Comparison of ENCODE assay signal across 33 mouse cellular contexts in the genomic region with DNA sequence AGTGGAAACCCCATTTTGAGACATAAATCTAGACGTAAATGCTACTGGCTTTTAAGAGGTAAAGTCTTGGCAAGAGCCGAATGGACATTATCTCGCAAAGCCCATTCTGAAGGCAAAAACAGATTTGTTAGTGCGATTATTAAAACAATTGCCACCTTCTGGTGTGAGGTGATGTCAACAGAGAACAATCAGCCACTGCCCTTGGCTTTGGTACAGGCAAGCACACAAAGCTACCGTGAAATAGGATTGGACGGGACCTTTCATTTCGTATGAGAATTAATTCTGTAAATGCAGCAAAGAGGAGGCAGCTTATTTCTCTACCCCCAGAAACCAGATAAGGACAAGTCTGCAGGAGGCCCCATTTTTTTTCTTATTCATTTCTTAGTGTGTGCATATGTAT. TPM values are rescaled to one million over a fixed set of nuclear protein-coding genes. Genes with fewer than 3 reads are reported as not detected.
A peak's percentile ranks its signal among the peaks of the same experiment; 100 is the strongest.
DNase-seq lines count a peak whose midpoint lies in the region; ATAC-seq and TF ChIP-seq lines count a peak whose summit lies in the region.
"Had no signal": no experiment of that assay in that cellular context is flagged by ENCODE, and none has a peak within 500 bp of the region (broad histone marks: within the 10 kb centered on the region; RNA-seq: fewer than 3 reads in every experiment).

No protein-coding gene starts in this region.

- peak; percentile 35 for DNase-seq in embryo, embryonic 10.5 days (ENCODE audit: low spot score)
- no peak for DNase-seq in embryo, embryonic 10 days (ENCODE audit: low spot score)
- peak; percentile 43 for DNase-seq in midbrain, embryonic 10.5 days (ENCODE audit: low spot score)
- peak; percentile 21 for DNase-seq in midbrain, postnatal 0 days (ENCODE audit: low spot score)
- no peak for DNase-seq in cerebellum, postnatal 14 days
- no peak for DNase-seq in adrenal gland, postnatal 36 days
- DNase-seq: adrenal gland, postnatal 14 days; cerebellum, adult 2 months; forebrain, postnatal 0 days; heart, adult 2 months; heart, postnatal 14 days; kidney, adult 8-10 months; kidney, postnatal 4 days; layer of hippocampus, postnatal 36 days; liver, embryonic 13.5 days; lung, adult 18-20 months; lung, postnatal 4 days; right cerebral cortex, adult 18-20 months; spleen, adult 18-20 months; thymus, postnatal 25 days had no signal

- H3K36me3 ChIP-seq in midbrain, embryonic 10.5 days = no peaks in the 10 kb centered on the region
- no peaks in the 10 kb centered on the region for H3K36me3 ChIP-seq in midbrain, embryonic 15.5 days (replicated peaks)
- H3K36me3 ChIP-seq in midbrain, postnatal 0 days (ENCODE audit: insufficient read depth, low read length) = no peaks in the 10 kb centered on the region
- H3K36me3 ChIP-seq: embryonic facial prominence, embryonic 12.5 days; G1E; hindbrain, embryonic 10.5 days; intestine, embryonic 15.5 days; limb, embryonic 10.5 days; limb, embryonic 15.5 days; liver, embryonic 13.5 days; neural tube, embryonic 15.5 days had no signal

- peak overlapping the region; percentile 70; the same call in 1 of the 2 replicates for H3K27ac ChIP-seq in midbrain, embryonic 10.5 days (replicated peaks)
- no peak overlapping the region for H3K27ac ChIP-seq in midbrain, embryonic 15.5 days
- no peak overlapping the region for H3K27ac ChIP-seq in midbrain, postnatal 0 days (ENCODE audit: low read depth, low read length)
- H3K27ac ChIP-seq: embryonic facial prominence, embryonic 12.5 days; heart, adult 2 months; hindbrain, embryonic 10.5 days; intestine, embryonic 15.5 days; kidney, postnatal 0 days; limb, embryonic 10.5 days; limb, embryonic 15.5 days; liver, embryonic 13.5 days; neural tube, embryonic 15.5 days had no signal

- no peaks in the 10 kb centered on the region for H3K9me3 ChIP-seq in midbrain, embryonic 10.5 days (replicated peaks)
- no peaks in the 10 kb centered on the region for H3K9me3 ChIP-seq in midbrain, embryonic 15.5 days
- no peaks in the 10 kb centered on the region for H3K9me3 ChIP-seq in midbrain, postnatal 0 days (ENCODE audit: low read length)
- H3K9me3 ChIP-seq: embryonic facial prominence, embryonic 12.5 days; hindbrain, embryonic 10.5 days; intestine, embryonic 15.5 days; limb, embryonic 10.5 days; limb, embryonic 15.5 days; liver, embryonic 13.5 days; neural tube, embryonic 15.5 days had no signal

- peaks cover 57% of the 10 kb centered on the region for H3K4me1 ChIP-seq in midbrain, embryonic 10.5 days
- H3K4me1 ChIP-seq in midbrain, embryonic 15.5 days = peaks cover 7% of the 10 kb centered on the region; the same call in 1 of the 2 replicates
- H3K4me1 ChIP-seq in midbrain, postnatal 0 days (ENCODE audit: insufficient read depth, low read length) = no peaks in the 10 kb centered on the region
- H3K4me1 ChIP-seq: embryonic facial prominence, embryonic 12.5 days; intestine, embryonic 15.5 days; liver, embryonic 13.5 days; megakaryocyte, embryonic 14.5 days; neural tube, embryonic 15.5 days had no signal

- no peak for TF ChIP-seq CTCF in midbrain, postnatal 0 days (IDR thresholded peaks at IDR 0.05)

- no peak overlapping the region for H3K9ac ChIP-seq in midbrain, embryonic 15.5 days
- H3K9ac ChIP-seq in midbrain, postnatal 0 days (replicated peaks; ENCODE audit: low read length, poor library complexity, severe bottlenecking) = no peak overlapping the region
- H3K9ac ChIP-seq: embryonic facial prominence, embryonic 12.5 days; forebrain, postnatal 0 days; intestine, embryonic 15.5 days; limb, embryonic 15.5 days; liver, embryonic 13.5 days; neural tube, embryonic 15.5 days had no signal

- H3K27me3 ChIP-seq in midbrain, embryonic 10.5 days (ENCODE audit: low read depth, poor library complexity, severe bottlenecking) = peaks cover 8% of the 10 kb centered on the region
- no peaks in the 10 kb centered on the region for H3K27me3 ChIP-seq in midbrain, embryonic 15.5 days (replicated peaks)
- H3K27me3 ChIP-seq in midbrain, postnatal 0 days (ENCODE audit: insufficient read depth, low read length) = no peaks in the 10 kb centered on the region
- H3K27me3 ChIP-seq: embryonic facial prominence, embryonic 12.5 days; intestine, embryonic 15.5 days; limb, embryonic 15.5 days; liver, embryonic 13.5 days; megakaryocyte, embryonic 14.5 days; neural tube, embryonic 15.5 days had no signal

- 43% methylated on average over 7 of the region's 7 CpGs for WGBS in midbrain, embryonic 10.5 days
- 21% methylated on average over 7 of the region's 7 CpGs for WGBS in midbrain, embryonic 15.5 days
- WGBS in midbrain, postnatal 0 days = 29% methylated on average over 7 of the region's 7 CpGs

- ATAC-seq in midbrain, embryonic 15.5 days (replicated peaks) = no peak; the same call in 1 of the 2 replicates
- no peak for ATAC-seq in midbrain, postnatal 0 days (ENCODE audit: low FRiP score)
- ATAC-seq: forebrain, postnatal 0 days; hindbrain, embryonic 16.5 days; intestine, embryonic 15.5 days; lung, postnatal 0 days; Patski had no signal

- no peak overlapping the region for H3K4me2 ChIP-seq in midbrain, embryonic 15.5 days
- no peak overlapping the region for H3K4me2 ChIP-seq in midbrain, postnatal 0 days (ENCODE audit: low read depth, low read length, poor library complexity, severe bottlenecking)
- H3K4me2 ChIP-seq: embryonic facial prominence, embryonic 12.5 days; intestine, embryonic 15.5 days; limb, embryonic 15.5 days; liver, embryonic 13.5 days; neural tube, embryonic 15.5 days had no signal

- H3K4me3 ChIP-seq in midbrain, embryonic 10.5 days = no peak overlapping the region
- no peak overlapping the region for H3K4me3 ChIP-seq in midbrain, embryonic 15.5 days
- no peak overlapping the region for H3K4me3 ChIP-seq in midbrain, postnatal 0 days (ENCODE audit: low read depth, low read length)
- H3K4me3 ChIP-seq: embryonic facial prominence, embryonic 12.5 days; heart, adult 2 months; hindbrain, embryonic 10.5 days; intestine, embryonic 15.5 days; limb, embryonic 10.5 days; limb, embryonic 15.5 days; liver, embryonic 13.5 days; megakaryocyte, embryonic 14.5 days; neural tube, embryonic 15.5 days had no signal

RNA-seq across cellular contexts. Expression of a gene that starts 52.5 kb away (rescaled TPM):
- polyA plus RNA-seq in midbrain, embryonic 10.5 days (2016; fragmentation: Nextera tagmentation; extraction: Ambion mirVana) = 33.6 and 38.5 TPM in 2 replicates
- polyA plus RNA-seq in midbrain, embryonic 15.5 days (2015; fragmentation: Nextera tagmentation; extraction: Ambion mirVana) = 41.6 and 49.6 TPM in 2 replicates
- 160 and 184 TPM in 2 replicates for total RNA-seq in midbrain, postnatal 0 days (2014; rRNA removed)
- polyA plus RNA-seq in midbrain, postnatal 0 days (2015; fragmentation: Nextera tagmentation; extraction: Ambion mirVana) = 22.9 and 25.0 TPM in 2 replicates
- 10 to 100 TPM in 1 of 2 experiments, 1 to 10 TPM in 1; 5.4 to 36.3 TPM for total RNA-seq in adrenal gland, postnatal 36 days (2021)

Comparison
In these comparisons a context has a peak if more than half of its experiments do, and no peak if none do; other contexts are left out.
1. DNase-seq: peak in embryo, embryonic 10.5 days (single experiment), midbrain, embryonic 10.5 days (single experiment) and midbrain, postnatal 0 days (single experiment); none in embryo, embryonic 10 days (single experiment), cerebellum, postnatal 14 days (0 of 2) and adrenal gland, postnatal 36 days (0 of 2).